Mouse (Mus musculus) adrenal gland, postnatal 25 days (tissue): ENCODE measurements around the gene Aff3. TPM values are rescaled to one million over a fixed set of nuclear protein-coding genes. Genes with fewer than 3 reads are reported as not detected.

Source experiments
- DNase-seq: peaks from one replicate; pipeline ENCODE4 v3.0.0; 2021; ENCODE audit warnings: mixed read lengths
- total RNA-seq: library from RNA; stranded (reverse); gene quantifications from 2 replicates; pipeline ENCODE4 v1.2.3, GENCODE M21; 2021

Aff3 gene
- total RNA-seq, 1 experiment from 2014 or later, result 2.8 TPM

DNA sequence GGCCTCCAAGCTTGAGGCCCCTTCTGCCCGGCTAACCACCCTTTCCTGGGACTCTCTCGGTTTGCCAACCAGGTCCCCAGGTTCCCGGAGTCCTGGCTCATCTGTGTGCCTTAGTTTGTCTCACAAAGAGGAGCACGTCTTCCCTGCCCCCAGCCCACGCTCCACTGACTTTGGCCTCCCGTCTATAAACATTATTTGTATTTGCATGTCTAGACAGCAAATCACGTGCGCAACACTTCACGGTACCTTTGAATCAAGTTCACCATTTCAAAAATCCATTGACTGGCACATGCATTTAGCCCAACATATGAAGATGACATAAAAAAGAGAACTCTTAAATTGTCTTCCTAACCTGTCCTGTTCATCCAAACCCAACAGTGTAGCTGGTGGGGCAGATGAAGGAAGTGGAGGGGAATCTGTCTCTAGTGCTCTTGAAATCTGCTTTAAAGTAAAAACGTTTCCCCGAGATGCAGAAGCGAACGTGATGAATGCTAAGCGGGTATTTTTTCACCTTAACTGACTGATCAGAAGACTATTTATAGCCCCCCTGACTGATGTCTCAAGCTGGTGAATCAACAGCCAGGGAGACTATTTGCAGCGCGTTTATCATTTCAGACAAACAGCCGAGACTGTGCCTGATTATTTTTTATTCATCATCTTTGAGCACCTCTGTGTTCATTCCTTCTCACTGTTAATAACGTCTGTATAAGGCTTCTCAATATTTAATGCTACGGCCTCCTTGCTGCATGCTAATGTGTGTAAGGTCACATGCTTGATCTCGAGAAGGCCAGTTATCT is 396.3 kb downstream of the Aff3 start:
- no peak for DNase-seq

- no peak for DNase-seq
These were observed 401.5 kb downstream of the Aff3 start for GRCm38 (mm10) chr1:38263251-38263650.

- DNase-seq, result no peak
These were observed 402.2 kb downstream of the Aff3 start for GRCm38 (mm10) chr1:38262362-38263154.

DNA sequence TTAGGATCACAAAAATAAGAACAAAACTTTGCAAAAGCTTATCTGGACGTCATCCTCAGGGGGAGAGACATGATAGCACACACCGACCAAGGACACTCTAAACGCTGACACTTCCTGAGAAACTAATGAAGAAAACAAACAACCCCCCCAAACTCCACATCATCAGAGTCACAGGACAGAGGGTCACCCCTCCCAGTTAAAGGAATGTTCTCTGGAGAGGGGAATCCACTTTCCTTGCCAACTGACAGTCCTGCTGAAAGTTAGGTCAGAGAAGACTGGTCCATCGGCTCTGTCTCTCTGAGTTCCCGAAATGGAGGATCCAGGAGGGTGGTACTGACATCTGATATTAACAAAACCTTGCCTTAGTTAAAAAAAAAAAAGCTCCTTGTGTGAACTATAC is 403.7 kb downstream of the Aff3 start:
- DNase-seq, result no peak

GRCm38 (mm10) chr1:38259541-38260338 is 405.0 kb downstream of the Aff3 start:
- DNase-seq, result no peak

DNA sequence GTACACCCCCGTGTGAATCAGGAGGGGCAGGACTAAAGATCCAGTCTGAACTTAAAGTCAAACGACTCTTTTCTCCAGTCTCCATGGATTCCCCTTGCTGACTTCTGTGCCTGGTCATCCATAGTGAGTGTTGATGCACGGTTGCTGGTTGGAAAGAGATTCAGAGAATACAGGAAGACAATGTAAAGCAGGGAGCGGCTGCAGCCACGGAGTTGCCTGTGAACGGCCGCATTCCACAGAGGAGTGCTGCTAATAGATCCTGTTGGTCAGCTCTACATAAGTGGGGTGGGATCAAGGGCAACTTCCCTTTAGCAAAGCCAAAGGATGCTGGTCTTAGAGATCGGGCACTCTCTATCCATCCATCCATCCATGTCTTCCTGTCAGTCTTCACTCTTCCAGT is 410.3 kb downstream of the Aff3 start:
- no peak for DNase-seq

DNA sequence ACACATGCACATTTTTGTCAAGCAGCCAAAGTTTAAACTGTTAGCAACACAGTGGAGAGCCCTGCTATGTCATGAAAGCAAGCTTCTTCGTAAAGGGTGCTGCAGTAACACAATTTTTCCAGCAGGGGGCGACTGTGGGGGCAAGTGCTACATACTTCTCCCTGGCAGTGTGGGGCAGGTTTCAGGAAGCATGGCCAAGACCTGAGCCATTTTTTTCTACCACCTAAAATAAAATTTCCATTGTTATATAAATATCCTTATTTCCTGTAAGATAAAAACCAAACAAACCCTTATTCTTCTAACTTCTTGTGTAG is 412.0 kb downstream of the Aff3 start:
- DNase-seq, result peak; percentile 21

GRCm38 (mm10) chr1:38252031-38252765 is 412.6 kb downstream of the Aff3 start:
- DNase-seq, result no peak

DNA sequence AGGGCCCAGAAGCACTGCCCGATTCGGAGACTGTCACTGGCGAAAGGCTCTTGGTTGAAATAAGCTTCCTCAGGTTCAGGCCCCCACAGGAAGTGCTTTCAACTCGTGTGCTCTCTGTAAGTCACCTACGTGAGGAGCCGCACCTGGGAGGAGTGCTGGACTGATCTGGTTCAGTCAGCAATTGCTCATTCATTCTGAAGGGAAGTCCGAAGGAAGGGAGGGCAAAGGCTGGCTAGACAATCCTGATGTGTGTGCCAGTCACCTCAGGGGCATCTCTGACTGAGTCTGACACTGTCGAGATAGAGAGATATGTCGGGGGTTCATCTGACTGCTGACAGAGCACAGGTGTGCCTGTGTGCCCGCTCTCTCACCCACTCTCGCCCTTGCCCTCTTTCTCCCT is 413.3 kb downstream of the Aff3 start:
- no peak for DNase-seq

- DNase-seq, result no peak
These were observed 414.5 kb downstream of the Aff3 start for GRCm38 (mm10) chr1:38250246-38250645.

DNA sequence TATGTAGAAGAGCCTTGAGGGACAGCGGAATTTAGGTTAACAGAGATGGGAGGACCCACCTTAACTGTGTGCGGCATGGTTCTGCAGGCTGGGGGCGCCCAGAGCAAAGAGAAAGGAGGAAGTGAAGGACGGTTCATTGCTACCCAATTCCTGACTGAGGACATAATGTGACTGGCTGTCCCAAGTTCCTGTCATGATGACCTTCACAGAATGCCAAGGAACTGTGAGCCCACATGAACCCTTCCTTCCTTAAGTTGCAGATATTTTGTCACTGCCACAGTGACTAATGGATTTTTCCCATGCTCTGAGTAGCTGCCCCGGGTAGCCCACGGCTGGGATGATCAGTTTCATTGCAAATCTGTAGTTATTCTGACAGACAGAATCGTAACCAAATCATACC is 415.2 kb downstream of the Aff3 start:
- DNase-seq, result no peak

DNA sequence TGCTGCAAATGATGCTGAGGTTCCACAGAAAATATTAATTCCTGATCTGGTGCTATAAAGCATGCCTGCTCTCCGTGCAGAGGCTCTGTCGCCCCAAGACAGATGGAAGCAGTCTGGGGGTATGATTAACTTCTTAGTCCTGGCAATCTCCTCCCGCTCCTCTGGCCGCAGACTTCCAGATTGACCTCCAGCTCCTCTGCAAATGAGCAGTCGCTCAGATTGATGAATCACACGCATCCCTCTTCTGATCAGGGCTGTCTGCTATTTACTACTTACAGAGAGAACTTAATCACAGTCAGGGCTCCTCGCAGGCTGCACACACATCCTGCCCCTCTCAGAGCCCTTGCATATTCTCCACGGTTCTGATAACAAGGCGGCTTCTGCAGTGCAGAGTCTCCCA is 416.7 kb downstream of the Aff3 start:
- peak; percentile 31 for DNase-seq

DNA sequence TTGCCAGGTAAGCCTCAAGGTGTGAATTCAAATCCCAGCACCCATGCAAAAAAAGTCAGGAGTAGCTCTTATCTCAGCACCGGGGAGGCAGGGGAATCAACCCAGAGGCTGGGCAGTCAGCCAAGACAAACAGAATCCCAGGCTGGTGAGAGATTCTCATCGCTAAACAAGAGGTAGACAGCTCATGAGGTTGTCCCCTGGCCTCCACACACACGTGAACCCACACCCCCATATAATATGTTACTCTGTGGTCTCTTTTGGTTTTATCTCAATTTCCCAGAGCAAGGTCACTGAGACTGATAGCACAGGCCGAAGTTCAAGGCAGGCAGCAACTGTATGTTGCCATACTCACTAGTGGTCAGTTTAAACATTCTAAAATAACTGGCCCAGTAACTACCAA is 422.2 kb downstream of the Aff3 start:
- DNase-seq, result peak; percentile 76

DNA sequence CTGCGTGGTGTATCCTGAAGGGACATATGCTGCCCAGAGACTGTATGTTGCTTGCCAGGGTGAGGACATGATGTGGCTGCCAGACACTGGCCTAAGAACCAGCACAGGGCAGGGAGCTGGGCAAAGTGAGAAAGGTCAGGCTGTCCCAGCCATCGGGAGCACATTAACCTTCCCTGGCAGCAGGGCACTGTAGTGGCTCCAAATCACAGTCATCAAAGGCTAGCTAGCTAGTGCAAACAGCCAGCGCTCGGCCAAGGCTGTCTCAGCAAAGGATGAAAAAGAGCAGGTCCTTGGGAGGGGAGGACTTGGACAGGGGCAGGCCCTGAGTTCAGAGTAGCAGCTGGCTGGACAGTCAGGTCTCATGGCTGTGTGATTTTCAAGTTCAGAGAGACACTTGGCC is 423.0 kb downstream of the Aff3 start:
- peak; percentile 61 for DNase-seq

GRCm38 (mm10) chr1:38241221-38241666 is 423.5 kb downstream of the Aff3 start:
- peak; percentile 17 for DNase-seq

- no peak for DNase-seq
These were observed 424.1 kb downstream of the Aff3 start for GRCm38 (mm10) chr1:38240438-38241220.

- DNase-seq, result no peak
These were observed 425.2 kb downstream of the Aff3 start for GRCm38 (mm10) chr1:38239516-38239915.

DNA sequence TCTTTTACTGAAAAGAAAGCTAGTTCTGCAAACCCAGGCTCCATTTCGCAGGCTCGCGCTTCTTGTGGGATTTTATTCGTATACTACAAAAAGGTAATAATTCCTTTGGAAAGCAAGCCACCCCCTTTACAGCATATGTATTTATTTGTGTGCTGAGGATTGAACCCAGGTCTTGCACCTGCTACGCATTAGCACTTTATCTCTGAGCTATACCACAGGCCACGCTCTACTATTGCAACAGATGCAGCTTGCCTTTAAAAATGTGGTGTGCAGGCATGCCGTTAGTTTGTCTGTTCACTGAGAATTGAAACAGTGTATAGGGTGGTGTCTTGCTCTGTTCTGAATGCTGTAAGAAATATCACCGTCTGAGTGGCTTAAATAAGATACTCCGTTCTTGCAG is 426.9 kb downstream of the Aff3 start:
- no peak for DNase-seq

DNA sequence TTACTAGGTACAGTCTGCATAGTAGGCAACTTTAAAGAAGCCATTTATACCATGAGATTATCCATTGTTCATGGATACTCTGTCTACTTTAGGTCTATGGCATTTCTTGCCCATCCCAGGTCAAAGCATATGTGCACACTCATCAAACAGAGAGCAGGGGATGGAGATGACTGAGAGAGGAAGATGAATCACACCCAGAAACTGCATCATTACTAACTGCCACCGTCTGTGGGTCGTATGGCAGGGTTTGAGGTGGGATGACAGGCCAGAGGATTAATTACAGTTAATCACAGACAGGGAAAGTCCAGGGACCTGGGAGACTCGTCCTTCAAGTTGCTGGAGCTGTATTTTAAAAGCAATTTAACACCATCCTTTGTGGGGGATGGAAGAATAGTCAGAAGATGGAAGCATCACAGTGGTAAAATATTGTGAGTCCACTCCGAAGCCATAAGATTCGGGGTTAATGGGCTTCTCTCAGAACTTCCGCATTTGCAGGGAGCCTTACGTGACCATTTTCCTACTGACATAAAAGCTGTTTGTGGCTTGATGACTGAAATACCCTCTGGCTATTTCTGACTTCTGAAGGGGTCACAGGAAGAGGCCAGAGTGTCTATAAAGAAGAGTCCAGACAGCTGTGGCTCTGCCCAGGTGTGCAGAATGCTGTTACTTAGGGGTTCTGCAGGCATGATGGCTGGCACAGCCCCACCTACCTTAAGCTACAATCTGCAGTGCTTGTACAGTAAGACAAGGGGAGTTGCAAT is 427.5 kb downstream of the Aff3 start:
- no peak for DNase-seq

GRCm38 (mm10) chr1:38233121-38233520 is 431.6 kb downstream of the Aff3 start:
- no peak for DNase-seq

GRCm38 (mm10) chr1:38230041-38230440 is 434.7 kb downstream of the Aff3 start:
- DNase-seq, result no peak
